In the genomic region with DNA sequence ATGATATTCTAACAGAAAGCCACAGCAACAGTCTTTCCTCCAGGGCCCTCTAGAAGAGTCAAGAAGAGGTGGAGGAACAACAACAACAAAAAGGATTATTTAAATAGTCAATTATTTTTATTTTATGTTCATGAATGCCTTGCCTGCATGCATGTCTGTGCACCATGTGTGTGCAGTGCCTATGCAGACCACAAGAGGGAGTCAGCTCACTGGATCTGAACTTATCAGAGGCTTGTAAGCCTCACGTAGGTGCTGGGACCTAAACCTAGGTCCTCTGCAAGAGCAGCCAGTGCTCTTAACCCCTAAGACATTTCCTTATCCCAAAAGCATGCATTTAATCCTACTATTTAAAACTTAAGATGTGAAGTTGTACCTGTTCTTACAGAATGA, we compare ENCODE assay signal across 10 mouse cellular contexts. TPM values are rescaled to one million over a fixed set of nuclear protein-coding genes. Genes with fewer than 3 reads are reported as not detected.
DNase-seq lines count a peak whose midpoint lies in the region; ATAC-seq and TF ChIP-seq lines count a peak whose summit lies in the region.
"Had no signal": no experiment of that assay in that cellular context is flagged by ENCODE, and none has a peak within 500 bp of the region (broad histone marks: within the 10 kb centered on the region; RNA-seq: fewer than 3 reads in every experiment).

No protein-coding gene starts in this region.

- H3K9me3 ChIP-seq in kidney, postnatal 0 days (replicated peaks; ENCODE audit: low read length) = no peaks in the 10 kb centered on the region
- H3K9me3 ChIP-seq in ES-E14 (ENCODE audit: control insufficient read depth, insufficient read depth, low read depth, low read length) = no peaks in the 10 kb centered on the region

- in situ Hi-C loops in ES-E14 (cut with MboI; ENCODE audit: low sequenced_read_pairs in 2 of 2, unreplicated experiment in 2 of 2) = no loop called here

- H3K27ac ChIP-seq in kidney, postnatal 0 days = no peak overlapping the region
- H3K27ac ChIP-seq in ES-E14 (ENCODE audit: insufficient read depth, low read depth, low read length, poor library complexity, severe bottlenecking) = no peak overlapping the region

- no peak for ATAC-seq in kidney, postnatal 0 days (replicated peaks; ENCODE audit: low FRiP score, low read depth)
- ATAC-seq in cerebellum, adult (ENCODE audit: insufficient number of reproducible peaks, low FRiP score, low TSS enrichment) = no peak

- no peaks in the 10 kb centered on the region for H3K27me3 ChIP-seq in kidney, postnatal 0 days (ENCODE audit: insufficient read depth, low read length)

- 97% methylated on average over 1 of the region's 1 CpGs for WGBS in kidney, postnatal 0 days

- H3K4me3 ChIP-seq in kidney, postnatal 0 days (replicated peaks; ENCODE audit: low read depth, low read length) = no peak overlapping the region
- H3K4me3 ChIP-seq in ES-E14 (ENCODE audit: insufficient read depth in 1 of 2, low read depth in 1 of 2, low read length in 2 of 2, poor library complexity in 1 of 2, severe bottlenecking in 1 of 2) = no peak overlapping the region

- H3K36me3 ChIP-seq in kidney, postnatal 0 days (ENCODE audit: insufficient read depth, low read length) = no peaks in the 10 kb centered on the region
- H3K36me3 ChIP-seq in ES-E14 (ENCODE audit: control insufficient read depth, insufficient read depth, low read length, poor library complexity, severe bottlenecking) = no peaks in the 10 kb centered on the region

- H3K4me2 ChIP-seq in kidney, postnatal 0 days (ENCODE audit: low read length) = no peak overlapping the region

- no peak overlapping the region for H3K9ac ChIP-seq in kidney, postnatal 0 days (ENCODE audit: low read depth, low read length)
- H3K9ac ChIP-seq in ES-E14 (ENCODE audit: insufficient read depth, low read depth, low read length, poor library complexity, severe bottlenecking) = no peak overlapping the region

- TF ChIP-seq CTCF in kidney, postnatal 0 days (IDR thresholded peaks at IDR 0.05; ENCODE audit: low read depth) = peak; percentile 38; the same call in 1 of the 2 replicates

- H3K4me1 ChIP-seq in kidney, postnatal 0 days (replicated peaks; ENCODE audit: insufficient read depth, low read length) = no peaks in the 10 kb centered on the region
- peaks cover 5 to 21% of the 10 kb centered on the region in 2 experiments; a peak in 3 of 4 replicates for H3K4me1 ChIP-seq in ES-E14 (ENCODE audit: control insufficient read depth in 2 of 2, insufficient read depth in 2 of 2, low read length in 2 of 2, poor library complexity in 1 of 2)

- no peak for DNase-seq in kidney, postnatal 0 days (ENCODE audit: low spot score)
- no peak for DNase-seq in kidney, postnatal 10 days
- peak; percentile 25 to 33 for DNase-seq in B cell, adult 2 months
- peak; percentile 68 for DNase-seq in ES-E14 (ENCODE audit: low read depth, low spot score)
- peak; percentile 35 for DNase-seq in induced T-regulatory cell, adult 2 months (ENCODE audit: low read depth)
- DNase-seq in cerebellum, postnatal 10 days = no peak
- DNase-seq in cerebellum, adult 11 months = no peak
- DNase-seq: cerebellum, adult 11-12 months; kidney, adult 18-20 months had no signal

TF ChIP-seq in ES-E14, 5 proteins besides CTCF, POLR2A, EP300 and RAD21:
- TF ChIP-seq HCFC1 (IDR thresholded peaks at IDR 0.05; ENCODE audit: borderline replicate concordance, insufficient read depth, low read length) = no peak
- TF ChIP-seq ZC3H11A (IDR thresholded peaks at IDR 0.05; ENCODE audit: borderline replicate concordance, low read depth, low read length) = no peak
- TF ChIP-seq MAFK (IDR thresholded peaks at IDR 0.05; ENCODE audit: insufficient read depth, low read depth, low read length) = no peak
- no peak for TF ChIP-seq ZNF384 (IDR thresholded peaks at IDR 0.05; ENCODE audit: low read depth, low read length)
- no peak for TF ChIP-seq CHD2 (IDR thresholded peaks at IDR 0.05; ENCODE audit: low read depth, low read length)

RNA-seq across cellular contexts. Expression of gene Alox5ap, which starts 10.5 kb away (rescaled TPM):
- polyA plus RNA-seq in kidney, postnatal 0 days (2015; fragmentation: Nextera tagmentation; extraction: Ambion mirVana) = 18.1 and 19.8 TPM in 2 replicates
- total RNA-seq in ES-E14 (2012; rRNA removed) = 20.7 and 23.0 TPM in 2 replicates

Comparison
In these comparisons a context has a peak if more than half of its experiments do, and no peak if none do; other contexts are left out.
1. DNase-seq: peak in B cell, adult 2 months (2 of 2), ES-E14 (single experiment) and induced T-regulatory cell, adult 2 months (single experiment); none in kidney, postnatal 0 days (single experiment), kidney, postnatal 10 days (single experiment), cerebellum, postnatal 10 days (0 of 2) and cerebellum, adult 11 months (single experiment).